Comparison of ENCODE assay signal across 41 mouse cellular contexts in genomic region chrX:103311723-103312122, GRCm38 (mm10). TPM values are rescaled to one million over a fixed set of nuclear protein-coding genes. Genes with fewer than 3 reads are reported as not detected.
"Had no signal": no experiment of that assay in that cellular context is flagged by ENCODE, and none has a peak within 500 bp of the region (broad histone marks: within the 10 kb centered on the region; RNA-seq: fewer than 3 reads in every experiment).

No protein-coding gene starts in this region.

- H3K9me3 ChIP-seq: heart, embryonic 10.5 days; heart, embryonic 12.5 days; hindbrain, embryonic 10.5 days; hindbrain, embryonic 12.5 days; intestine, embryonic 15.5 days; limb, embryonic 10.5 days; limb, embryonic 12.5 days; liver, embryonic 13.5 days; liver, embryonic 15.5 days had no signal

- H3K27ac ChIP-seq: heart, embryonic 10.5 days; hindbrain, embryonic 10.5 days; hindbrain, embryonic 12.5 days; hindbrain, embryonic 14.5 days; intestine, embryonic 15.5 days; layer of hippocampus, adult 2 months; left cerebral cortex, adult 2 months; limb, embryonic 10.5 days; limb, embryonic 12.5 days; liver, embryonic 13.5 days; liver, embryonic 15.5 days had no signal

- DNase-seq: gastrocnemius, postnatal 25 days; heart, adult 18-20 months; heart, postnatal 10 days; heart, postnatal 4 days; kidney, adult 18-20 months; kidney, adult 8-10 months; kidney, postnatal 10 days; kidney, postnatal 25 days; kidney, postnatal 4 days; liver; liver, embryonic 13.5 days had no signal

- H3K27me3 ChIP-seq: intestine, embryonic 15.5 days had no signal

- H3K36me3 ChIP-seq: heart, embryonic 10.5 days; heart, embryonic 12.5 days; hindbrain, embryonic 10.5 days; hindbrain, embryonic 12.5 days; intestine, embryonic 15.5 days; limb, embryonic 10.5 days; limb, embryonic 12.5 days; liver, embryonic 13.5 days; liver, embryonic 15.5 days had no signal

- H3K4me3 ChIP-seq: heart, embryonic 10.5 days; heart, embryonic 12.5 days; hindbrain, embryonic 10.5 days; hindbrain, embryonic 12.5 days; intestine, embryonic 15.5 days; layer of hippocampus, adult 2 months; left cerebral cortex, adult 2 months; limb, embryonic 10.5 days; limb, embryonic 12.5 days; liver, embryonic 13.5 days; liver, embryonic 15.5 days had no signal

- H3K4me1 ChIP-seq: heart, embryonic 10.5 days; heart, embryonic 12.5 days; hindbrain, embryonic 10.5 days; hindbrain, embryonic 12.5 days; intestine, embryonic 15.5 days; limb, embryonic 10.5 days; limb, embryonic 12.5 days; liver, embryonic 13.5 days; liver, embryonic 15.5 days had no signal

- H3K9ac ChIP-seq: heart, embryonic 12.5 days; hindbrain, embryonic 12.5 days; hindbrain, embryonic 14.5 days; intestine, embryonic 15.5 days; limb, embryonic 12.5 days; liver, embryonic 13.5 days; liver, embryonic 15.5 days had no signal

RNA-seq across cellular contexts. Expression of gene Cdx4, which starts 9.5 kb away (rescaled TPM):
- total RNA-seq: gastrocnemius, adult 18-20 months; gastrocnemius, adult 8-10 months; gastrocnemius, postnatal 25 days; gastrocnemius, postnatal 4 days; granulocyte monocyte progenitor cell, adult 5-6 weeks; heart, adult 18-20 months; heart, adult 8-10 months; heart, postnatal 10 days; heart, postnatal 25 days; heart, postnatal 4 days; layer of hippocampus, adult 2 months; layer of hippocampus, postnatal 10 days; layer of hippocampus, postnatal 25 days; left cerebral cortex, adult 2 months; left cerebral cortex, postnatal 14 days; left cerebral cortex, postnatal 36 days had no signal
- polyA plus RNA-seq: heart, embryonic 10.5 days; heart, embryonic 12.5 days; heart, embryonic 14.5 days; heart, embryonic 16.5 days; hindbrain, embryonic 10.5 days; hindbrain, embryonic 12.5 days; hindbrain, embryonic 14.5 days; hindbrain, embryonic 16.5 days; inflammation-experienced regulatory T-cells, adult 6 months; intestine, embryonic 15.5 days; intestine, postnatal 0 days; kidney, embryonic 14.5 days; kidney, embryonic 16.5 days; limb, embryonic 10.5 days; limb, embryonic 12.5 days; limb, embryonic 14.5 days; liver, embryonic 11.5 days; liver, embryonic 13.5 days; liver, embryonic 15.5 days had no signal

RNA-seq across cellular contexts. Expression of gene Chic1, which starts 44.6 kb away (rescaled TPM):
- total RNA-seq: granulocyte monocyte progenitor cell, adult 5-6 weeks had no signal
